Mouse (Mus musculus) megakaryocyte, embryonic 14.5 days (primary cell): Measurements from ENCODE around the gene Hoxa9. TPM values are rescaled to one million over a fixed set of nuclear protein-coding genes. Genes with fewer than 3 reads are reported as not detected.

Experiments used
- H3K27me3 ChIP-seq: replicated peaks from 2 replicates; pipeline ENCODE3; 2012; ENCODE audit warnings: inconsistent platforms
- H3K36me3 ChIP-seq: replicated peaks from 2 replicates; pipeline ENCODE3; 2012; ENCODE audit warnings: low read length, inconsistent platforms, mixed read lengths
- H3K4me1 ChIP-seq: 2 replicates; pipeline ENCODE4 v1.6.1; 2012; ENCODE audit warnings: inconsistent platforms
- H3K4me3 ChIP-seq: replicated peaks from 2 replicates; pipeline ENCODE3; 2012; ENCODE audit warnings: moderate library complexity, mild to moderate bottlenecking, inconsistent platforms
- H3K9me3 ChIP-seq: 2 replicates; pipeline ENCODE4 v1.6.1; 2012; ENCODE audit warnings: inconsistent platforms
- FLI1 ChIP-seq: IDR thresholded peaks from 2 replicates; pipeline ENCODE4 v1.6.1; 2012; ENCODE audit warnings: low read length, inconsistent platforms, mixed read lengths
- GATA1 ChIP-seq: IDR thresholded peaks from 3 replicates; pipeline ENCODE4 v1.6.1; 2012; ENCODE audit warnings: mixed read lengths, low read length, inconsistent platforms, borderline replicate concordance
- polyA plus RNA-seq: library from polyadenylated mRNA; stranded (reverse); fragments of >175 nt; gene quantifications from 2 replicates; pipeline ENCODE4 v1.2.3, GENCODE M21; 2012; ENCODE audit warnings: low replicate concordance; ENCODE audit not compliant: insufficient read depth

The Hoxa9 gene
- polyA plus RNA-seq, 1 experiment: 3.8 TPM

DNA sequence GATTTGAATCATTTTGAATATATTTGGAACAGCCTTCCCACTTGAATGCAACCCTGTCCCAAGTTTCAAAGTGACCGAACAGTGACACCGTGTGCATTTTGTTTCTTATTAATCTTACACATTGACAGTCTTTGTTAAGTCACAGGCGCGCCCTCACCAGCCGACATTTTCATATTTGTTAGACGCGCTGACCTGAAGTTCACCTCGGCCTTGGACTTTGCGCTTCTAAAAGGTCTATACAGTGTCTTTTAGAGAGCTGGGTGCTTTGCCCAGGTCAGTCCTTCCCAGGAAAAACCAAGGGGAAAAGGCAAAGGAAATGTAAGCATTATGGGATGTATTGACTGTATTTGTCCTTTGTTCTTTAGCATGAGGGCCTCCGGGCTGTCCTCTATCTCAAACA, 36.2 kb downstream of the Hoxa9 start:
- Histone ChIP-seq H3K4me3 (no peak overlapping the region), H3K27me3 (peaks cover 42% of the 10 kb centered on the region), H3K9me3 (0 out of 2 replicates have a peak, but pooled peaks cover 5% of the 10 kb centered on the region), H3K36me3 (no peaks in the 10 kb centered on the region), H3K4me1 (peaks cover 10% of the 10 kb centered on the region)
- no peak for TF ChIP-seq GATA1
- TF ChIP-seq FLI1: no peak

- H3K9me3 ChIP-seq: 0 out of 2 replicates have a peak, but pooled peaks cover 5% of the 10 kb centered on the region
- TF ChIP-seq GATA1 (no peak), FLI1 (no peak)
- H3K36me3 ChIP-seq: no peaks in the 10 kb centered on the region
- H3K4me1 ChIP-seq: peaks cover 10% of the 10 kb centered on the region
- peak overlapping the region; percentile 95 for H3K4me3 ChIP-seq
- H3K27me3 ChIP-seq: peaks cover 47% of the 10 kb centered on the region
Observed at GRCm38 (mm10) chr6:52191860-52192550, 38.9 kb downstream of the Hoxa9 start.

DNA sequence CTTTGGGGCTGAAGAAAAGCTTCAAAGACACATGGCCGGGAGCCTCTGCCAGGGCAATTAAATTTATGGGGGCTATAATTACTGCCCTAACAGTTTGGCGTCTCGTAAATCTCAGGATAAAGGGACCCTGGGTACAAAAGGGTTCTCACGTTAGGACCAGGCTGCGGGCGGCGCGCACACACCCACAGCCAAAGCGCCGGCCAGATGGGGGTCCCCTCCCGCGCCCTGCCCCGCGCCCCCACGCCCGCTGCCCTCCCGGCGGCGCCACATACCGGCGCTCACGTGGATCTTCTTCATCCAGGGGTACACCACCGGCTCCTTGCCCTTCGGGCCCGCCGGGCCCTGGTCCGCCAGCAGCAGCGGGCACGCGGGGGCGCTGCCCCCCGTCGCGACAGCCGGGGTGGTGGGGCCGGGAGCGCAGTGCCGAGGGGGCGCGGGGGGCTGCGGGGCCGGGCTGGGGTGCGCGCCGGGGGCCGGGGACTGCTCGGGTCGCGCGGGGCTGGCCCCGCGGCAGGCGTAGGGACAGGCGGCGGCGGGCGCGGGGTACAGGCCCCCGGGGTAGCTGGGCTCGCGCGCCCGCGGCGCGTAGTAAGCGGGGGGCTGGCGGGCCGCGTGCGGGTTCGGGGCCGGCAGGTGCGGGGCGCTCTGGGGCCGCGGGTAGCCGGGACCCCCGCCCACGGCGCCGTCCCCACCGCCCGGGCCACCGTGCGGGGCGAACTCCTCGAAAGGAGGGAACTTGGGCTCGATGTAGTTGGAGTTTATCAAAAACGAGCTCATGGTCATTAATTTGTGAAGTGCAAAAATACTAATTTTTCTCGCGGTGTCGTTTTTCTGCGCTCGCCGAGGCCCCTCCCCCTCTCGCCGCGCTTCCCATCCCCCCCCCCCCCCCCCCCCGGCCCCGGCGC, 39.7 kb downstream of the Hoxa9 start, which contains the start of gene Hoxa4:
Gene Hoxa4 (minus strand): TSS at position 848 of the 905 bp plus-strand sequence.
- H3K4me1 ChIP-seq: peaks cover 9% of the 10 kb centered on the region
- H3K4me3 ChIP-seq: peak within 1 kb of the TSS; percentile 95
- peaks cover 48% of the 10 kb centered on the region for H3K27me3 ChIP-seq
- no peak for TF ChIP-seq GATA1
- no peak for TF ChIP-seq FLI1
- H3K36me3 ChIP-seq: no peaks in the 10 kb centered on the region
- 0 out of 2 replicates have a peak, but pooled peaks cover 5% of the 10 kb centered on the region for H3K9me3 ChIP-seq

- 0 out of 2 replicates have a peak, but pooled peaks cover 5% of the 10 kb centered on the region for H3K9me3 ChIP-seq
- H3K4me3 ChIP-seq: no peak overlapping the region
- TF ChIP-seq FLI1: no peak
- TF ChIP-seq GATA1: no peak
- peaks cover 7% of the 10 kb centered on the region for H3K4me1 ChIP-seq
- peaks cover 50% of the 10 kb centered on the region for H3K27me3 ChIP-seq
- H3K36me3 ChIP-seq: no peaks in the 10 kb centered on the region
Observed at GRCm38 (mm10) chr6:52190410-52190809, 40.5 kb downstream of the Hoxa9 start.

DNA sequence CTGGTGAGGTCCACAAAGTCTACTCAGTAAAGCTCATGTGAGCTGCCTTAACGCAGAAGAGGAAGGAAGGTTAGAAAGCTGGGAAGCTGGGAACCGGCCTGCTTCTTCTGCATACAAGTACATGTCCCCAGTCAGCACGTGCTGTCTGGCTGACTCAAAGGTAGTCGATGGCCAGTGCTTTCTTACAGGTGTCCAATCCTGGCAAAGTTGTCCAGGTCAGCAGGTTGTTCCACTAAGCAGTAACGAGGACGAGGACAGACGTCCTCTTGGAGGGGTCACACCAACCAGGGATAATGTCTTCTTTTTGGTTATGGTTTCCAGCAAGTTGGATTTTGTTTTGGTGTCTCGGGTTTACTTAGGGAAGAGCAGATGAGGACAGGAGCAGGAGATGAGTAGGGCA, 41.0 kb downstream of the Hoxa9 start:
- H3K27me3 ChIP-seq: peaks cover 49% of the 10 kb centered on the region
- H3K4me3 ChIP-seq: no peak overlapping the region

DNA sequence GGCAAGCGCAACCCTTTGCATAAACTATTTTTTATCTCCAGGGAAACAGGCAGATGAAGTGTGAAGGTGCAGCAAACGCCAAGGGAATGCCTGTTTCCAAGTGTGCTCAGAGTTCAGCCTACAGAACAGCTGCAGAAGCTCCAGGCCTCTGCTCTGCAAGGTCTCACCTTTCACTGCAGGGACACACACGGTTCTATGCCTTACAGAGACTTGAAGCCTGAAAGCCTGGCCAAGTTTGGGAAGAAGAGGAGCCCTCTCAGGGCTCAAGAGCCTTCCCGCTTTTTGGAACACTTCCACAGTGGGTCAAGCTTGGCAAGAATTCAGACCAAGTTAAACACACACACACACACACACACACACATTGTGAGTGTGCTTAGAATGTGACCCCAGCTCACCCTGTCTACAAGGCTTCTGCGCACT, 41.7 kb downstream of the Hoxa9 start:
- H3K4me1 ChIP-seq: peaks cover 7% of the 10 kb centered on the region
- H3K4me3 ChIP-seq: no peak overlapping the region
- H3K27me3 ChIP-seq: peaks cover 48% of the 10 kb centered on the region
- 0 out of 2 replicates have a peak, but pooled peaks cover 5% of the 10 kb centered on the region for H3K9me3 ChIP-seq
- no peaks in the 10 kb centered on the region for H3K36me3 ChIP-seq
- TF ChIP-seq FLI1 (no peak), GATA1 (no peak)

More for the DNA sequence above, 41.0 kb downstream of the Hoxa9 start:
- Histone ChIP-seq H3K4me1 (peaks cover 7% of the 10 kb centered on the region), H3K36me3 (no peaks in the 10 kb centered on the region), H3K9me3 (0 out of 2 replicates have a peak, but pooled peaks cover 5% of the 10 kb centered on the region)
- no peak for TF ChIP-seq GATA1
- TF ChIP-seq FLI1: no peak

DNA sequence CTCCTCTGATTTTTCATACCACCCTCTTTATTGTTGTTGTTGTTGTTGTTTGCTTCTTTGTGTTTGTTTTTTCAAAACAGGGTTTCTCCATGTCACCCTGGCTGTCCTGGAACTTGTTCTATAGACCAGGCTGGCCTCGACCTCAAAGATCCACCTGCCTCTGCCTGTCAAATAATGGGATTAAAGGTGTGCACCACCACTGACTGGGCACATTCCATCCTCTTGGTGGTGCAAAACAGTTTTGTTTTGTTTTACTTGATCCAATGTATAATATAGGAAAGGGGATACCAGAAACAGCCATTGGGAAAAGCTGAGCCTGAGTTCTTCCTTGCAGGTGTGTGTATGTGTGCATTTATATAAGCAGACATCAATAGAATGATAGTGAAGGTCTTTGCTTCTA, 44.4 kb downstream of the Hoxa9 start:
- Histone ChIP-seq H3K36me3 (no peaks in the 10 kb centered on the region), H3K4me1 (no peaks in the 10 kb centered on the region), H3K27me3 (peaks cover 46% of the 10 kb centered on the region), H3K4me3 (no peak overlapping the region), H3K9me3 (0 out of 2 replicates have a peak, but pooled peaks cover 5% of the 10 kb centered on the region)
- TF ChIP-seq GATA1: no peak
- no peak for TF ChIP-seq FLI1

- TF ChIP-seq GATA1 (no peak), FLI1 (no peak)
- H3K9me3 ChIP-seq: 0 out of 2 replicates have a peak, but pooled peaks cover 5% of the 10 kb centered on the region
- peaks cover 47% of the 10 kb centered on the region for H3K27me3 ChIP-seq
- H3K4me1 ChIP-seq: no peaks in the 10 kb centered on the region
- no peaks in the 10 kb centered on the region for H3K36me3 ChIP-seq
- H3K4me3 ChIP-seq: no peak overlapping the region
Observed at GRCm38 (mm10) chr6:52185834-52186233, 45.1 kb downstream of the Hoxa9 start.

GRCm38 (mm10) chr6:52185222-52185621, 45.7 kb downstream of the Hoxa9 start:
- Histone ChIP-seq H3K4me3 (no peak overlapping the region), H3K36me3 (no peaks in the 10 kb centered on the region), H3K27me3 (peaks cover 44% of the 10 kb centered on the region), H3K9me3 (0 out of 2 replicates have a peak, but pooled peaks cover under 1% of the 10 kb centered on the region), H3K4me1 (no peaks in the 10 kb centered on the region)
- no peak for TF ChIP-seq FLI1
- no peak for TF ChIP-seq GATA1
